Comparison of ENCODE assay signal across 8 mouse cellular contexts in genomic region chr4:137853822-137854221, GRCm38 (mm10). TPM values are rescaled to one million over a fixed set of nuclear protein-coding genes. Genes with fewer than 3 reads are reported as not detected.
DNase-seq lines count a peak whose midpoint lies in the region; ATAC-seq lines count a peak whose summit lies in the region.
"Had no signal": no experiment of that assay in that cellular context is flagged by ENCODE, and none has a peak within 500 bp of the region (broad histone marks: within the 10 kb centered on the region; RNA-seq: fewer than 3 reads in every experiment).

No protein-coding gene starts in this region.

- peak; percentile 51 for DNase-seq in ovary, adult 18-20 months (ENCODE audit: low spot score)
- no peak for DNase-seq in ovary, postnatal 14 days (ENCODE audit: low spot score)
- DNase-seq in NIH3T3 (ENCODE audit: low read depth), result peak; percentile 54
- DNase-seq in skeletal muscle tissue, adult 2 months (ENCODE audit: low read depth, low spot score), result peak; percentile 76
- no peak for DNase-seq in kidney, adult 18-20 months
- DNase-seq: right cerebral cortex, postnatal 25 days had no signal

- peak; percentile 76 for ATAC-seq in common myeloid progenitor, adult 5-6 weeks (replicated peaks; ENCODE audit: low read depth, poor library complexity, severe bottlenecking)
- ATAC-seq in erythroid progenitor cell, adult 5-6 weeks (replicated peaks; ENCODE audit: low FRiP score, poor library complexity, severe bottlenecking), result no peak

RNA-seq across cellular contexts. Expression of gene Ece1, which starts 8.2 kb away (rescaled TPM):
- 6.5 and 8.9 TPM in 2 replicates for total RNA-seq in common myeloid progenitor, adult 5-6 weeks (2017)
- 1.7 and 2.5 TPM in 2 replicates for total RNA-seq in erythroid progenitor cell, adult 5-6 weeks (2015; ENCODE audit: low replicate concordance)
- total RNA-seq in erythroid progenitor cell, adult 5-6 weeks (2017; ENCODE audit: low replicate concordance), result 0.51 and 0.83 TPM in 2 replicates

RNA-seq across cellular contexts. Expression of gene Alpl, which starts 57.6 kb away (rescaled TPM):
- not detected in 2 replicates for total RNA-seq in common myeloid progenitor, adult 5-6 weeks (2017)
- not detected in 2 replicates for total RNA-seq in erythroid progenitor cell, adult 5-6 weeks (2015; ENCODE audit: low replicate concordance)
- not detected in 2 replicates for total RNA-seq in erythroid progenitor cell, adult 5-6 weeks (2017; ENCODE audit: low replicate concordance)

Comparison
In these comparisons a context has a peak if more than half of its experiments do, and no peak if none do; other contexts are left out.
1. DNase-seq: peak in ovary, adult 18-20 months (single experiment), NIH3T3 (single experiment) and skeletal muscle tissue, adult 2 months (single experiment); none in ovary, postnatal 14 days (single experiment) and kidney, adult 18-20 months (single experiment).